Mouse (Mus musculus): Measurements from ENCODE around the gene Grip2. TPM values are rescaled to one million over a fixed set of nuclear protein-coding genes. Genes with fewer than 3 reads are reported as not detected.

Gene Grip2
- total RNA-seq, 2 experiments from 2014 or later: 1.2 to 1.7 TPM

DNA sequence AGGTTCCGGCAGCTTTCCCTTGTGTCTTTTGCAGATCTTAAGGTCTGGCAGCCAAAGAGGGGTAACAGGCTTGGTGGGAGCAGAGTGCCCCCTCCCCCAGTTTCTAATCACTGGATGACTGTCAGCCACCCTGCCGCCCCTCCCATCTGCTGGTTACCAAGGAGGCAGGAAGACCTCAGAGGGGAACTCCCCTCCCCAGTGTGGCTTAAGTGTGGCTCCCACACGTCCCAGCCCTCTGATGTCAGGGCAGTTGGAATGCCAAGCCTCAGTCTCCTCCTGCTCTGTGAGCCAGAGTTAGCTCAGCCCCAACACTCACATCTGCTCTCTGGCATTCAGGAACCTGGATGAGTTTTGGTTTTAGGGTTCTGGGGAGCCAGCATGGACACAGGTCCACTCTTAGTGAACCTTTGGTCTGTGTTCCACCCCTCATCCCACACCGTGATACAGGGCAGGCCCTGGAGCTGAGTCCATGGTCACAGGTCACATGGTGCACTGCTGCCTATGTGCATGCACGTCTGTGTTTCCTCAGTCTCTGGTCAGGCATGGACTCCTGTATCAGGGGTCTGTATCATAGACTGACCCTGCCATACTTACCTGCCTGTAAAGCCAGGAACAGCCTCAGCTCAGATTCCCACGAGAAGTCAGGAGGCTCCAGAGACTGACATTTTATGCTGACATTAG is 98.0 kb downstream of the Grip2 start:
- no peak for DNase-seq

DNA sequence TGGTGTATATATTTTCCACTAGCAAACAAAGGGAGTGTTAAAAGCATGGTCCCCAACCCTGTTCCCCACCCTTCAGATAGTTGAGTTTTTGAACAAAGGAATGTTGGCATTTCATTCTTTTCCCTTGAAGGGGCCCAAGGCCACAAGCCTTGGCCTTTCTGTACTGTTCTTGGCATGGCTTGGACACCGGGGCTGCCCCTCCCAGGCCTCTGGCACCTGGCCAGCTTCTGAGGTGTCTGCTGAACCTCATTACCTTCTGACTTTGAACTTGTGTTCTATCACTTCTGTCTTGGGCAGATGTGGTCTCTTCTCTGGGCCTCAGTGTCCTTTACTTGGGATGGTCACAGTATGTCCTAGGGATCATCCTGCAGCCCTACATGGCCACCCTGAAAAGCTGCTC is 99.7 kb downstream of the Grip2 start:
- DNase-seq: peak; percentile 84 to 86

DNA sequence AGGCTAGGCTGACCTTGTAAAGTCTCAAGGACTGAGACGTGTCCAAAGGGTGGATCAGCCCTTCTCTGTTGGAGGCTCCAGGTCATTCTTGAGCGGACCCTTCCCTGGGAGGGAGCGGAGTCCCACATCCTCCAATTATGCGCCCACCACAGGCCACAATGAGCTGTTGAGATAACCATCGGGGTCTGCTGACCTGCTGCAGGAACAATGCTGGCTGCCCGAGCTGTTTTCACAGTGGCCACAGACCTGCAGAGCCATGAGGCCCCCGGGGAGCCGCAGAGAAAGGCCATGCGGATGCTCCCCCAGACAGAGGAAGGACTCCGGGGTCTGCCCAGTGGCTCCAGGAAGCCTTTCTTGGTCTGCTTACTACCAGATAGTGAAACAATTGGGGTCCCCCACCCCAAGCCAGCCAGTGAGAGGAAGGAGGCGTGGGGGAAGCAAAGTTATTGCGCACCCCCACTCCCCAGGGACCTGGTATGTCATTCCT is 105.8 kb downstream of the Grip2 start:
- DNase-seq: no peak

DNA sequence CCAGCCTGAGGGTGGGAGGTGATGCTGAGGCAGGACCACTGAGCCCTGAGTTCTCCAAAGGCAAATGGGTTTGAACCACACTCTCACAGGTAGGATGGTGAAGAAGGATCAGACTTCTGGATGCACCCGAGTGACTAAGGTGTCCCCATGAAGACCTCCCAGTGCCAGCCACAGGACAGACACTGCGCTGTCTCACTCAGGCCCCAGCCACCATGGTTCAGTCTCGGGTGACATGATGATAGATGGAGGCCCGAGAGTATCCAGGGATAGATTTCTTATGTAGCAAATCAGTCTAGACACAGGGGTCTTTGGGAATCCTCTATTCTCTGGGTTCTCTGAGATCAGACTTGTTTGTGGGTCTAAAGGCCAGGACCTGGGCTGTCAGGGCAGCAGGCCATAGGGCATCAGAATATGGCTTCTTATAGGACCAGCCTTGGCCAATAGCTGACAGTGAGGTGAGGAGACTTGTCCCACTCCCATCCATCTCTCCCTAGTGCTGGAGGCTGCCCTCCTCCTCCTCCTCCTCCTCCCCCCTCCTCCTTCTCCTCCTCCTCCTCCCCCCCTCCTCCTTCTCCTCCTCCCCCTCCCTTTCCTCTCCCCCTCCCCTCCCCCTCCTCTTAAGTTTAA is 106.3 kb downstream of the Grip2 start:
- no peak for DNase-seq

DNA sequence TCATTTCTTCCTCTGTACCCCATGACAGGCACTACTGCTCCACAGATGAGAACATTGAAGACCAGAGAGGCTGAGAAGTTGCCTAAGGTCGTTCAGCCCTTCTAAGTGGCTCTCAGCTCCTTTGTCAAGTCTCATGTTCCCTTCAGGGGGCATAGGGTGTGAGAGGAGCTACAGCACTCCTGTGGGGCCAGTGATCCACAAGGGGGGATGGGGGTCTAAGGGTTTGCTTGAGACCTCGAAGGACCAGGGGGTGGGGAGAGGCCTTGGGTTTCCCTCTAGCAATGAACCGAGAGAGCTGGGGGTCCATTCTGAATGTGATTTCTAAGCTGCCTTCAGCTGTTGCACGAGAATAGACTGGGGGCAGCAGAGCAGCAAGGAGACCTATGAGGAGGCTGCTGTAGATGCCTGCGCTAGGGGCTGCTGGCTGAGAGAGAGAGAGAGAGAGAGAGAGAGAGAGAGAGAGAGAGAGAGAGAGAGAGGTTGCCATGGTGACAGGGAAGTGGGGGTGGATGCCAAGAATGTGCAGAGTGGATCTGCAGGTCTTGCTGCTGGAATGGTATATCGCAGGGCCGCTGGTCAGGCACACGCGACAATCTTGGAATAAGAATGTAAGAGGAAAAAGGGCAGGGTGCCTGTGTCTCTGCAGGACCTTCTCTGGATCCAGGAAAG is 107.1 kb downstream of the Grip2 start:
- DNase-seq: peak in 1 of 2 experiments; percentile 54

DNA sequence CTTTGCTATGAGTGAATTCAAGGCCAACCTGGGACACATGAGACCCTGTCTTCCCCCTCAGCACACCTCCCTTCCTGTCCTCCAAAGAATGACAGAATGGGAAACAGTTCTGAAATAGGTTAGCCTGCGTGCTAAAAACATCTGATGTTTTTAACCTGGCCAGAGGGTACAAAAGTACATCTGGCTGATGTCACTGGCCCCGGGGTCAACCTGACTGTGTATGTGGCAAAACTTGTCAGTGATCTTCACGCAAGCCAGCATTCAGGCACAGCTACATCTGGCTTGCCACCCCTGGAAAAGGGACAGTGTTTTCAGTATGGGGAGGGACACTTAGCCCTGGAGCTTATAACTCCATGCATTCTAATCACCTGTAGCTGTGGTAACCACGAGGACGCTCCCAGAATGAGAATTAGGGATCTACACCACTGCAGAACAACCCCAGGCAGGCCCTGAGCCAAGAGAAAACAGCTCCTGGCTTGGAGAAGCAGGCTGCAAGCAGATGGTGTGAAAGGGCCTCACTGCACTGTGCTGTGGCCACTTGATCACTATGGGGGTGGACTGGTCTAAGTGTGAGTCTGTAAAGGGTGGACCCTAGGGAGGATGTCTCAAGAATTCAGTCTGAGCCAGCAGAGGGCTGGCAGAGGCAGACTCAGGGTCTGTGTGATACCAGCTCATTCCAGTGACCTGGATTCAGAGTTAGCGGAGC is 107.9 kb downstream of the Grip2 start:
- peak in 1 of 2 experiments; percentile 61 for DNase-seq

DNA sequence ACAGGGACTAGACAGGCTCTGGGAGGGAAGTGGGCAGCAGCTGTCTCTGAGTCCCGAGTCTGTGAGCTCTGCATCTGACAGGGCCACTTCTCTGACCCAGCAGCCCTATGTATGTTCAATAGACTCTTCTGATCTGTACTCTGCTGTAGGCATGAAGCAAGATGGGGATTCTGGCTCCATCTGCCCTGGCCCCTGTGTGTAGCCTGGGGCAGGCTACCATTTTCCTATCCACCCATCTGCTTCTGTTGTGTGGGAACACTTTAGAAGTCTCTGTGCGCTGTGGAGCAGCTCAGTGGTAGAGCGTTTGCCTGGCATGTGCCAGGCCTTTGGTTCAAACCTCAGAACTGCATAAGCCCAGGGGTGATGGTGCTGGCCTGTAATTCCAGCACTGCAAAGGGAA is 108.4 kb downstream of the Grip2 start:
- DNase-seq: no peak

DNA sequence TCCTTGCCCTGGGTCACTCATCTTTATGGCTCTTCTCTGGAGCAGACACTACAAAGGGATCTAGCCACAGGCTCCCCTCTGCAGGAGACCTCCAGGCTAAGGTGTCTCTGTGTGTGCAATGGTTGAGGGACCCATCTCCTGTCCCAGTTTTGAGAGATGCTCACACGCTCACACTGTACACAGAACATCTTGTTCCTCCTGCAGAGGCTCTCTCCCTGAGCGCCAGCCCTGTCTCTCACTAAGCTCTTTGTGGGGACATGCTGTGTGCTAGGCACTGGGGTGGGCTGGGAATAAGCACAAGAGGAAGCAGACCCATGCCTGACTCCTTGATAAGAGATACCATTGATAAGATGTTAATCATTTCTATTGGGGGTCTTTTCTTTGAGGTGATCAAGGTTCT is 109.0 kb downstream of the Grip2 start:
- no peak for DNase-seq

DNA sequence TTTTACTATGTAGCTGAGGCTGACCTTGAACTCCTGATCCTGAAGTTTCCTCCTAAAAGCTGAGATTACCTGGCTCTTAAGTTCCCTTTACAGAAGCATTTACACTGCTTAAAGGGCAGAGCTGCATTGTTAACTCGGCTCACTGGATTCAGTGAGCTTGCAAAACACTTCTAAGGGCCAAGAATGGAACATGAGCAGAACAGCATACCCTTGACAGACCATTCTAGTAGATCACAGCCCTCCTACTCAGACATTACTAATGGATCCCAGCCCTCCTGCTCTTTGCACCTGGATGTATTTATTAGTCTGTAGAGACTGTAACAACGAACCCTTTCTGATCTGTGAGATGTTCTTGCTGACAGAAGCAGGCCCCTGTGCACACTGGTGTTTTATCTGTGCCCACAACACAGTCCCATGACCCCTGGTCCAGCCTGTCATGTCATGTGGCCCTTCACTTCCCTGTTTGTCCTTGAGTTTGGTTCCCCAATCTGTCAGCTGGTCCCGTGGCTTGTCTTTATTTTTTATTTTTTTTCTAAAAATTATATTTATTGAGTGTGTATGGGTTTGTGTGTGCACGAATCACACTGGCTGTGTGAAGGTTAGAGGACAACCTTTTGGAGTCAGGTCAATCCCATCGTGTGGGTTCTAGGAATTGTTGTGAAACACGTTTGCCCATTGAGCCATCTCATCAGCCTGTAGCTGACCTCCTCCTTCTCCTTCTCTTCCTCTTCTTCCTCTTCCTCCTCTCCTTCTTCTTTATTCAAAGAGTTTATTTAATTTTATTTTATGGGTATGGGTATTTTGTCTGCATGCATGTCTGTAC is 110.9 kb downstream of the Grip2 start:
- DNase-seq: no peak

DNA sequence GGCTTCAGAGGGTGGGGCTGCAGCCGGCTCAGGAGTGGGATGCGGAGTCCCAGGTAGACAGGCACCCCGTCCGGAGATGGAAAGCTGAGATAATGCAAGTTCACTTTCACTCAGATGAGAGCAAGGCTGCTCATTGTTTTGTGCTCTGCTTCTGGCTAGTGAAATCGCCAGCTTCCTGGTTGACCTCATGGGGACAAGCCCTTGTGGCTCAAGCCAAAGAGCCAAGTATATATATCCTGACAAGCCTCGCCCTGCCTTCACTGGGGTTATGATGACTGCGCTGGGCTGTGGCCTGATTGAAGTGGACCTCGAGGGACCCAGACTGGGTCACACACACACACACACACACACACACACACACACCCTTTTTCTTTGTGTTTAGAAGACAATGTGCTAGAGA is 112.0 kb downstream of the Grip2 start:
- no peak for DNase-seq

DNA sequence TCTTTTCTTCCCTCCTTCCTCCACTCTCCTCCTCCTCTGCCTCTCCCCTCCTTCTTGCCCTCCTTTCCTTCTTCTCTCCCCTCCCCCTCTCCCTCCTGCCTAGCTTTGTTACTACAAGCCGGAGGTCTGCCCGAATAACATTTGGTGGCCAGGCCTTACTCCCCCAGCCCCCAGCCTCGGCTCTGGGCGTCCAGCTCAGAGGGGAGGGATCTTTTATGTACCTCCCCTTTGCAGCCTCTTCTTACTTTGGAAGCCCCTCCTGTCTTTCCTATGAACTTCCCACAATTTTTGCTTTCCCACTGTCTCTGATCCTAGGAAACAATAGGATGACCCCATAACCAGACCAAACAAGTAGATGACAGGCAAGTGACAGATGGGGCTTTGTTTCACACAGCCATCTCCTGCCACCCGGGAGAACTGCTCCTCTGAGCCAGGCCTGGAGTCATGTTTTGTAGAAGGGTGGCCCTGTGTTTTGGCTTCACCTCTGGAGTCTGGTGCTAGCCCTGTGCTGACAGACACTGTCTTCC is 113.6 kb downstream of the Grip2 start:
- no peak for DNase-seq

DNA sequence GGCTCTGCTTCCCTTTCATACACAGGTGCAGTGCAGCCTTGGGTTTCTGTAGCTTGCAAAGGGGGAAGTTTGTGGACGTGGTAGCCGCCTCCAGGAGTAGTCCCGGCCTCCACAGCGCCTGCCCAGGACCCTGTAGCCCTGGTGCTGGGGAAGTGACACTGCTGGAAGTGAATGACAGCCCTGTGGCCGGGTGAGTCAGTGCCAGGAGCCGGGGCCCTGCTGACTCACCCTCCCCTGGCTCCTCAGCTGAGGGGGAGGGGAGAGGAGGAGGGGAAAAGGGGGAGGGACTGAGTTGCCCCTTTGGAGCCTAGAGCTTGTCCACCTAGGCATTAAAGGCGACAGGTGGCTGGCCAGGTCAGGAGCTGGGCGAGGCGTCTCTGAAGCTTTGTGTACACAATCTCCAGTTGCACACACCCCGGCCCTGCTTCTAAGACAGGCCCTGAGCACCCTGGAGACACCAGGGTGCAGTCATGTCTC is 114.2 kb downstream of the Grip2 start:
- DNase-seq: peak; percentile 91

DNA sequence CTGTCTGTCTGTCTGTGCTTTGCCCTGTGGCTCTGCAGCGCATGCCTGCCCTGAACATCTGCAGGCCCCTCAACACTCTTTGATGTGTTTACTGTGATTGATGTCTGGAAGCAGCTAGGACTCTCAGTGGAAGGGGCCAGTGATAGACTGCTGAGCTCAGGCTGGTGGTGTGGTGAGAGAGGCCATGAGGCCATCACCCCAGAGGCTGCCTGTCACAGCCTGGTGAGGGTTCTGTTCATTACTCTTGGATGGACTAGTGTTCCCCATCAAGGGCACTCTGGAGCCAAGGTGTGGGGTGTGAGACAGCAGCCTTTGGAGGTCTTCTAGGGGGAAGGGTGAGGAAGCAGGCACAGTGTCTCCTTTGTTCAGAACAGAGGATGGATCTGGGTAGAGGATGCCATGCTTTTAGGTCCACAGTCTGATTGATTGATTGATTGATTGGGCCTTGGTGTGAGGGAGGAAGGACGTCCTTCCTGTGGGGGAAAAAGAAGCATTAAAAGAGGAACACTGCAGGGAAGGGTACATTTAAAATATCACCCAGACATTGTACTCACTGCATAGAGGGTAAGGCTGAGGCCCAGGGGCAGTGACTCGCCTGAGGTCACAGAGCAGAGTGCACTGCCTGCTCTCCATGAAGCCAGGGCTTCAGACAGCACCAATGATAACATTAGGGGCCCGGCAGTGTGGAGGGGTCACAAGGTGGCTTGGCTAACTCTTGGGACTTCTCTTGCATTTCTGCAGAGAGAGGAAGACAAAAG is 114.8 kb downstream of the Grip2 start:
- no peak for DNase-seq

Other genes with a start within 250 kb of the Grip2 start
- gene Slc6a6, start 143.2 kb downstream of the Grip2 start, total RNA-seq (2021): 100 to 1,000 TPM; 331 to 678 TPM
- 10 to 100 TPM; 34.0 to 51.6 TPM for gene Ccdc174, start 50.8 kb upstream of the Grip2 start, total RNA-seq (2021)
- 1 to 10 TPM; 2.0 to 3.2 TPM for gene 4930590J08Rik, start 75.6 kb upstream of the Grip2 start, total RNA-seq (2021)
- gene Fgd5, start 151.6 kb upstream of the Grip2 start, total RNA-seq (2021): 10 to 100 TPM; 11.4 to 21.4 TPM

All from adrenal gland, postnatal 36 days (tissue).